Mouse (Mus musculus): ENCODE measurements around the gene Acap2.

- TF ChIP-seq TAL1 (IDR thresholded peaks at IDR 0.05; ENCODE audit: low read length): no peak
- TF ChIP-seq GATA1 (IDR thresholded peaks at IDR 0.05; ENCODE audit: low read length): no peak
Measured at GRCm38 (mm10) chr16:31204216-31204615, 3.2 kb upstream of the Acap2 start.
